9 mouse cellular contexts compared by ENCODE assay signal in genomic region chr9:64779628-64780027, GRCm38 (mm10). TPM values are rescaled to one million over a fixed set of nuclear protein-coding genes. Genes with fewer than 3 reads are reported as not detected.
A peak's percentile ranks its signal among the peaks of the same experiment; 100 is the strongest.
DNase-seq lines count a peak whose midpoint lies in the region; ATAC-seq and TF ChIP-seq lines count a peak whose summit lies in the region.
"Had no signal": no experiment of that assay in that cellular context is flagged by ENCODE, and none has a peak within 500 bp of the region (broad histone marks: within the 10 kb centered on the region; RNA-seq: fewer than 3 reads in every experiment).

No protein-coding gene starts in this region.

- H3K9ac ChIP-seq in kidney, postnatal 0 days (ENCODE audit: low read depth, low read length), result no peak overlapping the region
- no peak overlapping the region for H3K9ac ChIP-seq in kidney, embryonic 14.5 days (ENCODE audit: low read depth, low read length)
- no peak overlapping the region for H3K9ac ChIP-seq in MEL (ENCODE audit: control insufficient read depth, low read depth, low read length, poor library complexity, severe bottlenecking)
- H3K9ac ChIP-seq in forebrain, embryonic 16.5 days (replicated peaks; ENCODE audit: low read depth, low read length), result no peak overlapping the region
- H3K9ac ChIP-seq: liver, embryonic 15.5 days had no signal

- peak; percentile 73 for TF ChIP-seq CTCF in kidney, postnatal 0 days (IDR thresholded peaks at IDR 0.05; ENCODE audit: low read depth)
- peak; percentile 29 to 88 (median 59); a peak in 4 of 6 replicates for TF ChIP-seq CTCF in MEL (IDR thresholded peaks at IDR 0.05 in 2 of 3, conservative IDR thresholded peaks at IDR 0.05 in 1 of 3; ENCODE audit: control insufficient read depth in 1 of 3, insufficient read depth in 1 of 3, low read depth in 2 of 3, low read length in 3 of 3, poor library complexity in 1 of 3, severe bottlenecking in 1 of 3)

- no peaks in the 10 kb centered on the region for H3K4me1 ChIP-seq in kidney, postnatal 0 days (replicated peaks; ENCODE audit: insufficient read depth, low read length)
- no peaks in the 10 kb centered on the region for H3K4me1 ChIP-seq in kidney, embryonic 14.5 days (ENCODE audit: control insufficient read depth, insufficient read depth, low read length)
- peaks cover 3% of the 10 kb centered on the region in 2 experiments; a peak in 3 of 4 replicates for H3K4me1 ChIP-seq in MEL (ENCODE audit: control insufficient read depth in 1 of 2, insufficient read depth in 2 of 2, low read length in 2 of 2)
- peaks cover under 1% of the 10 kb centered on the region; the same call in 1 of the 2 replicates for H3K4me1 ChIP-seq in forebrain, embryonic 16.5 days (replicated peaks; ENCODE audit: control insufficient read depth, insufficient read depth, low read length)

- H3K27me3 ChIP-seq in kidney, postnatal 0 days (ENCODE audit: insufficient read depth, low read length), result no peaks in the 10 kb centered on the region
- H3K27me3 ChIP-seq in kidney, embryonic 14.5 days (ENCODE audit: control insufficient read depth, insufficient read depth, low read length), result no peaks in the 10 kb centered on the region
- H3K27me3 ChIP-seq in MEL (ENCODE audit: control insufficient read depth in 1 of 2, insufficient read depth in 2 of 2, low read length in 2 of 2), result no peaks in the 10 kb centered on the region
- H3K27me3 ChIP-seq in forebrain, embryonic 16.5 days (replicated peaks; ENCODE audit: control insufficient read depth, insufficient read depth, low read length), result no peaks in the 10 kb centered on the region
- H3K27me3 ChIP-seq: liver, embryonic 15.5 days had no signal

- TF ChIP-seq POLR2A in MEL (IDR thresholded peaks at IDR 0.05; ENCODE audit: control insufficient read depth in 1 of 2, insufficient read depth in 1 of 2, low read depth in 1 of 2, low read length in 2 of 2, poor library complexity in 1 of 2), result no peak

- peak; percentile 83 for TF ChIP-seq RAD21 in MEL (IDR thresholded peaks at IDR 0.05; ENCODE audit: low read depth, low read length)

- no peaks in the 10 kb centered on the region for H3K79me2 ChIP-seq in MEL (ENCODE audit: control insufficient read depth, insufficient read depth, low read length, poor library complexity)

- no peaks in the 10 kb centered on the region for H3K9me3 ChIP-seq in kidney, postnatal 0 days (replicated peaks; ENCODE audit: low read length)
- H3K9me3 ChIP-seq in kidney, embryonic 14.5 days (ENCODE audit: control insufficient read depth, low read length), result no peaks in the 10 kb centered on the region
- H3K9me3 ChIP-seq in MEL (replicated peaks; ENCODE audit: insufficient read depth, low read length), result no peaks in the 10 kb centered on the region
- no peaks in the 10 kb centered on the region for H3K9me3 ChIP-seq in forebrain, embryonic 16.5 days (ENCODE audit: control insufficient read depth, low read length)
- H3K9me3 ChIP-seq: liver, embryonic 15.5 days had no signal

- H3K27ac ChIP-seq in kidney, postnatal 0 days, result no peak overlapping the region
- H3K27ac ChIP-seq in kidney, embryonic 14.5 days (ENCODE audit: low read depth, low read length), result no peak overlapping the region
- H3K27ac ChIP-seq in MEL (ENCODE audit: control insufficient read depth, low read depth, low read length), result no peak overlapping the region
- H3K27ac ChIP-seq in forebrain, embryonic 16.5 days (ENCODE audit: low read length), result no peak overlapping the region
- H3K27ac ChIP-seq: liver, embryonic 15.5 days had no signal

- ATAC-seq in kidney, postnatal 0 days (replicated peaks; ENCODE audit: low FRiP score, low read depth), result no peak
- no peak for ATAC-seq in kidney, embryonic 14.5 days (ENCODE audit: low FRiP score, low TSS enrichment)
- no peak for ATAC-seq in forebrain, embryonic 16.5 days

- 44% methylated on average over 7 of the region's 7 CpGs for WGBS in kidney, postnatal 0 days
- WGBS in kidney, embryonic 14.5 days, result 46% methylated on average over 7 of the region's 7 CpGs
- WGBS in forebrain, embryonic 16.5 days, result 51% methylated on average over 7 of the region's 7 CpGs

- TF ChIP-seq EP300 in MEL (IDR thresholded peaks at IDR 0.05; ENCODE audit: low read depth in 1 of 2, low read length in 2 of 2), result no peak

- H3K4me3 ChIP-seq in kidney, postnatal 0 days (replicated peaks; ENCODE audit: low read depth, low read length), result no peak overlapping the region
- no peak overlapping the region for H3K4me3 ChIP-seq in kidney, embryonic 14.5 days (ENCODE audit: low read length)
- no peak overlapping the region for H3K4me3 ChIP-seq in MEL (ENCODE audit: control insufficient read depth in 1 of 2, insufficient read depth in 1 of 2, low read depth in 2 of 2, low read length in 2 of 2)
- H3K4me3 ChIP-seq in forebrain, embryonic 16.5 days (replicated peaks; ENCODE audit: low read length), result no peak overlapping the region
- H3K4me3 ChIP-seq: liver, embryonic 15.5 days had no signal

- DNase-seq in kidney, postnatal 0 days (ENCODE audit: low spot score), result peak; percentile 70
- DNase-seq in MEL (ENCODE audit: low read depth, low spot score), result peak; percentile 67
- peak; percentile 23 for DNase-seq in cerebellum, adult 9-11 months
- DNase-seq in lung, postnatal 36 days, result peak; percentile 68
- no peak for DNase-seq in yolk sac, embryonic 10.5 days (ENCODE audit: low spot score)
- no peak for DNase-seq in adrenal gland, adult 18-20 months (ENCODE audit: low spot score in 2 of 2)

- H3K4me2 ChIP-seq in kidney, postnatal 0 days (ENCODE audit: low read length), result no peak overlapping the region
- no peak overlapping the region for H3K4me2 ChIP-seq in kidney, embryonic 14.5 days (replicated peaks; ENCODE audit: low read depth, low read length)
- no peak overlapping the region for H3K4me2 ChIP-seq in forebrain, embryonic 16.5 days (ENCODE audit: low read length)
- H3K4me2 ChIP-seq: liver, embryonic 15.5 days had no signal

- no peaks in the 10 kb centered on the region for H3K36me3 ChIP-seq in kidney, postnatal 0 days (ENCODE audit: insufficient read depth, low read length)
- H3K36me3 ChIP-seq in kidney, embryonic 14.5 days (ENCODE audit: control insufficient read depth, insufficient read depth, low read length), result no peaks in the 10 kb centered on the region
- H3K36me3 ChIP-seq in MEL (ENCODE audit: control insufficient read depth in 1 of 2, insufficient read depth in 2 of 2, low read length in 2 of 2), result peaks cover 0 to 3% of the 10 kb centered on the region in 2 experiments; a peak in 1 of 4 replicates
- H3K36me3 ChIP-seq in forebrain, embryonic 16.5 days (ENCODE audit: control insufficient read depth, insufficient read depth), result no peaks in the 10 kb centered on the region
- H3K36me3 ChIP-seq: liver, embryonic 15.5 days had no signal

TF ChIP-seq in MEL, 35 proteins besides CTCF, POLR2A, EP300 and RAD21:
- TF ChIP-seq ZKSCAN1 (IDR thresholded peaks at IDR 0.05; ENCODE audit: low read depth, low read length) (no peak), CHD1 (IDR thresholded peaks at IDR 0.05; ENCODE audit: low read depth, low read length) (no peak), USF1 (IDR thresholded peaks at IDR 0.05; ENCODE audit: low read depth, low read length) (no peak), SIN3A (IDR thresholded peaks at IDR 0.05; ENCODE audit: low read length) (no peak), KAT2A (conservative IDR thresholded peaks at IDR 0.05; ENCODE audit: low read depth, low read length) (no peak), USF2 (IDR thresholded peaks at IDR 0.05; ENCODE audit: borderline replicate concordance in 1 of 2, insufficient read depth in 1 of 2, low read depth in 1 of 2, low read length in 2 of 2) (no peak), TCF12 (IDR thresholded peaks at IDR 0.05; ENCODE audit: low read depth, low read length) (no peak), SMC3 (IDR thresholded peaks at IDR 0.05; ENCODE audit: low read depth, low read length) (peak; percentile 96), TBP (IDR thresholded peaks at IDR 0.05; ENCODE audit: low read depth, low read length) (no peak), HCFC1 (IDR thresholded peaks at IDR 0.05; ENCODE audit: low read depth, low read length) (0 out of 2 replicates have a peak, but pooled peaks have one; percentile 38), GATA1 (IDR thresholded peaks at IDR 0.05; ENCODE audit: low read depth, low read length) (peak; percentile 51), UBTF (IDR thresholded peaks at IDR 0.05; ENCODE audit: borderline replicate concordance, insufficient read depth, low read depth, low read length) (no peak), ZC3H11A (IDR thresholded peaks at IDR 0.05; ENCODE audit: low read depth, low read length) (peak; percentile 95), MYC (IDR thresholded peaks at IDR 0.05; ENCODE audit: low read depth, low read length) (0 out of 2 replicates have a peak, but pooled peaks have one; percentile 33), E2F4 (IDR thresholded peaks at IDR 0.05; ENCODE audit: borderline replicate concordance, low read depth, low read length) (no peak)

RNA-seq across cellular contexts. Expression of gene Dennd4a, which starts 31.5 kb away (rescaled TPM):
- 2.7 and 3.6 TPM in 2 replicates for polyA plus RNA-seq in kidney, postnatal 0 days (2015; fragmentation: Nextera tagmentation; extraction: Ambion mirVana)
- 4.5 and 6.1 TPM in 2 replicates for polyA plus RNA-seq in kidney, embryonic 14.5 days (2014; fragmentation: Nextera tagmentation; extraction: Ambion mirVana)
- total RNA-seq in MEL (2012; rRNA removed), result 7.7 and 12.1 TPM in 2 replicates
- polyA plus RNA-seq in MEL (2012; ENCODE audit: insufficient read depth in 1 of 2, insufficient read length in 2 of 2, low read depth in 1 of 2, low replicate concordance in 2 of 2, missing spikeins in 1 of 2), result 10 to 100 TPM; 24.9 to 74.8 TPM
- total RNA-seq in adrenal gland, adult 18-20 months (2021), result 10 to 100 TPM; 15.9 to 18.9 TPM
- polyA plus RNA-seq in forebrain, embryonic 16.5 days (2015; fragmentation: Nextera tagmentation; extraction: Ambion mirVana), result 9.7 and 11.6 TPM in 2 replicates

RNA-seq across cellular contexts. Expression of gene Rab11a, which starts 42.1 kb away (rescaled TPM):
- polyA plus RNA-seq in kidney, postnatal 0 days (2015; fragmentation: Nextera tagmentation; extraction: Ambion mirVana), result 1,132 and 1,149 TPM in 2 replicates
- polyA plus RNA-seq in kidney, embryonic 14.5 days (2014; fragmentation: Nextera tagmentation; extraction: Ambion mirVana), result 498 and 551 TPM in 2 replicates
- 93.7 and 114 TPM in 2 replicates for total RNA-seq in MEL (2012; rRNA removed)
- polyA plus RNA-seq in MEL (2012; ENCODE audit: insufficient read depth in 1 of 2, insufficient read length in 2 of 2, low read depth in 1 of 2, low replicate concordance in 2 of 2, missing spikeins in 1 of 2), result 100 to 1,000 TPM in 1 of 2 experiments, not detected in 1; 212 TPM
- total RNA-seq in adrenal gland, adult 18-20 months (2021), result 100 to 1,000 TPM; 218 to 290 TPM
- 396 and 403 TPM in 2 replicates for polyA plus RNA-seq in forebrain, embryonic 16.5 days (2015; fragmentation: Nextera tagmentation; extraction: Ambion mirVana)

Comparison
In these comparisons a context has a peak if more than half of its experiments do, and no peak if none do; other contexts are left out.
1. DNase-seq: peak in kidney, postnatal 0 days (single experiment), MEL (single experiment), cerebellum, adult 9-11 months (single experiment) and lung, postnatal 36 days (single experiment); none in yolk sac, embryonic 10.5 days (single experiment) and adrenal gland, adult 18-20 months (0 of 2).